Mouse (Mus musculus) ES-E14 (cell line): ENCODE measurements around the gene Myo16.

ENCODE experiments used
- CHD2 ChIP-seq: IDR thresholded peaks from 2 replicates; pipeline ENCODE4 v1.6.1; 2014; ENCODE audit warnings: mild to moderate bottlenecking, low read depth, low read length, inconsistent platforms
- HCFC1 ChIP-seq: IDR thresholded peaks from 2 replicates; pipeline ENCODE4 v1.6.1; 2012; ENCODE audit warnings: low read length, inconsistent platforms, borderline replicate concordance; ENCODE audit not compliant: insufficient read depth
- MAFK ChIP-seq: IDR thresholded peaks from 2 replicates; pipeline ENCODE4 v1.6.1; 2014; ENCODE audit warnings: mild to moderate bottlenecking, low read depth, low read length, inconsistent platforms; ENCODE audit not compliant: insufficient read depth
- ZC3H11A ChIP-seq: IDR thresholded peaks from 2 replicates; pipeline ENCODE4 v1.6.1; 2012; ENCODE audit warnings: low read depth, mild to moderate bottlenecking, inconsistent platforms, low read length, borderline replicate concordance
- ZNF384 ChIP-seq: IDR thresholded peaks from 2 replicates; pipeline ENCODE4 v1.6.1; 2012; ENCODE audit warnings: low read depth, low read length, inconsistent platforms

- TF ChIP-seq CHD2 (no peak), MAFK (no peak), ZC3H11A (no peak), HCFC1 (no peak), ZNF384 (no peak)
Measured at GRCm38 (mm10) chr8:10598889-10599288, 445.2 kb downstream of the Myo16 start.
